Mouse (Mus musculus) inflammation-experienced regulatory T-cells, adult 6 months (primary cell): Measurements from ENCODE around the gene A830018L16Rik. TPM values are rescaled to one million over a fixed set of nuclear protein-coding genes. Genes with fewer than 3 reads are reported as not detected.

Experiments used
- ATAC-seq: one replicate; pipeline ENCODE4 v1.8.0; 2017
- polyA plus RNA-seq, 3 experiments: library from polyadenylated mRNA; unstranded; fragments of 100-300 nt; shearing (Covaris generic); gene quantifications; one replicate each; pipeline ENCODE4 v1.2.1; 2017

Gene A830018L16Rik
- polyA plus RNA-seq, 3 experiments from 2014 or later, result 0.05 to 0.40 TPM; not detected in 1

- no peak for ATAC-seq
Measured at GRCm38 (mm10) chr1:11652773-11653172, 238.9 kb downstream of the A830018L16Rik start.

GRCm38 (mm10) chr1:11657341-11658060 is 243.6 kb downstream of the A830018L16Rik start:
- ATAC-seq, result no peak

- ATAC-seq, result no peak
Measured at GRCm38 (mm10) chr1:11658061-11658625, 244.2 kb downstream of the A830018L16Rik start.

- no peak for ATAC-seq
Measured at GRCm38 (mm10) chr1:11744749-11745314, 330.9 kb downstream of the A830018L16Rik start.

- no peak for ATAC-seq
Measured at GRCm38 (mm10) chr1:11748424-11748823, 334.5 kb downstream of the A830018L16Rik start.

- no peak for ATAC-seq
Measured at GRCm38 (mm10) chr1:11750065-11750464, 336.2 kb downstream of the A830018L16Rik start.

GRCm38 (mm10) chr1:11750607-11751006 is 336.7 kb downstream of the A830018L16Rik start:
- no peak for ATAC-seq

- ATAC-seq, result no peak
Measured at GRCm38 (mm10) chr1:11751996-11752395, 338.1 kb downstream of the A830018L16Rik start.

GRCm38 (mm10) chr1:11788264-11788663 is 374.4 kb downstream of the A830018L16Rik start:
- no peak for ATAC-seq

- ATAC-seq, result no peak
Measured at GRCm38 (mm10) chr1:11792820-11793219, 378.9 kb downstream of the A830018L16Rik start.

- no peak for ATAC-seq
Measured at GRCm38 (mm10) chr1:11795666-11796065, 381.8 kb downstream of the A830018L16Rik start.

GRCm38 (mm10) chr1:11872847-11873246 is 458.9 kb downstream of the A830018L16Rik start:
- ATAC-seq, result no peak

- ATAC-seq, result no peak
Measured at GRCm38 (mm10) chr1:11873573-11873972, 459.7 kb downstream of the A830018L16Rik start.

GRCm38 (mm10) chr1:11881706-11882105 is 467.8 kb downstream of the A830018L16Rik start:
- no peak for ATAC-seq

GRCm38 (mm10) chr1:11895715-11896114 is 481.8 kb downstream of the A830018L16Rik start:
- no peak for ATAC-seq

GRCm38 (mm10) chr1:11915873-11916272 is 502.0 kb downstream of the A830018L16Rik start:
- no peak for ATAC-seq

- ATAC-seq, result no peak
Measured at GRCm38 (mm10) chr1:11936984-11937383, 523.1 kb downstream of the A830018L16Rik start.

- no peak for ATAC-seq
Measured at GRCm38 (mm10) chr1:11959421-11960206, 545.7 kb downstream of the A830018L16Rik start.

GRCm38 (mm10) chr1:11982590-11983136 is 568.8 kb downstream of the A830018L16Rik start:
- ATAC-seq, result no peak

- ATAC-seq, result no peak
Measured at GRCm38 (mm10) chr1:11990011-11990410, 576.1 kb downstream of the A830018L16Rik start.

GRCm38 (mm10) chr1:11996297-11996878 is 582.5 kb downstream of the A830018L16Rik start:
- no peak for ATAC-seq

GRCm38 (mm10) chr1:11997574-11997973 is 583.7 kb downstream of the A830018L16Rik start:
- ATAC-seq, result no peak
